Mouse (Mus musculus) brain, embryonic 14.5 days (tissue): ENCODE measurements around the gene Nrxn3.

Experiments
- CTCF ChIP-seq: fragments of 200-500 bp; IDR thresholded peaks from 2 replicates; pipeline ENCODE4 v1.5.1; 2012; ENCODE audit warnings: inconsistent platforms, mild to moderate bottlenecking, moderate library complexity, borderline replicate concordance; ENCODE audit not compliant: insufficient read depth, insufficient read length; ENCODE audit errors: extremely low read depth
- POLR2A ChIP-seq: fragments of 200-500 bp; IDR thresholded peaks from 2 replicates; pipeline ENCODE4 v1.6.1; 2012; ENCODE audit warnings: mild to moderate bottlenecking, inconsistent platforms, borderline replicate concordance; ENCODE audit not compliant: poor library complexity, insufficient read depth, insufficient read length, severe bottlenecking; ENCODE audit errors: extremely low read depth

DNA sequence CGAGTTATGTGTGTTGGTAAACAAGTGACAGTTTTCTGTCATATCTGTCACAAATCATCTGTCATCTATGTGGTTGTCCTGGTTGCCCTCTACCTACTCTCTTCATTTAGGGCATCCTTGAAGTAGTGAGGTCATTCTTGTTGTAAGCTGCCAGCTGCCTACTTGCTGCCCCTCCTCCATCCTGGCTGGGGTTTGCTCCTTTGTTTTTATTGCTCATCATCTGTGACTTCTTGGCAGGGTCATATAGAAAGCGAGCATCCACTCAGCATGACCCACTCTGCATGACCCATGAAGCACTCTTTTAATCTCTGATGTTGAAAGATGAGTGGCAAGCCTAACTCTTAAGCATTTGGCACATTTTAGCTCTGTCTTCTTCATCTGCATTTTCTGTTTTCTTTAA, 194.1 kb downstream of the Nrxn3 start:
- TF ChIP-seq CTCF, result no peak
- TF ChIP-seq POLR2A, result no peak
